Mouse (Mus musculus) urinary bladder, postnatal 4 days (tissue): ENCODE results near the gene Sarnp.

Experiments used
- DNase-seq, 2 experiments: peaks; one replicate each; pipeline ENCODE4 v3.0.0; 2021 to 2022; ENCODE audit warnings: low spot score in 2 of 2

Sarnp gene

GRCm38 (mm10) chr10:128890383-128891295 is 73.5 kb downstream of the Sarnp start:
- no peak for DNase-seq

DNA sequence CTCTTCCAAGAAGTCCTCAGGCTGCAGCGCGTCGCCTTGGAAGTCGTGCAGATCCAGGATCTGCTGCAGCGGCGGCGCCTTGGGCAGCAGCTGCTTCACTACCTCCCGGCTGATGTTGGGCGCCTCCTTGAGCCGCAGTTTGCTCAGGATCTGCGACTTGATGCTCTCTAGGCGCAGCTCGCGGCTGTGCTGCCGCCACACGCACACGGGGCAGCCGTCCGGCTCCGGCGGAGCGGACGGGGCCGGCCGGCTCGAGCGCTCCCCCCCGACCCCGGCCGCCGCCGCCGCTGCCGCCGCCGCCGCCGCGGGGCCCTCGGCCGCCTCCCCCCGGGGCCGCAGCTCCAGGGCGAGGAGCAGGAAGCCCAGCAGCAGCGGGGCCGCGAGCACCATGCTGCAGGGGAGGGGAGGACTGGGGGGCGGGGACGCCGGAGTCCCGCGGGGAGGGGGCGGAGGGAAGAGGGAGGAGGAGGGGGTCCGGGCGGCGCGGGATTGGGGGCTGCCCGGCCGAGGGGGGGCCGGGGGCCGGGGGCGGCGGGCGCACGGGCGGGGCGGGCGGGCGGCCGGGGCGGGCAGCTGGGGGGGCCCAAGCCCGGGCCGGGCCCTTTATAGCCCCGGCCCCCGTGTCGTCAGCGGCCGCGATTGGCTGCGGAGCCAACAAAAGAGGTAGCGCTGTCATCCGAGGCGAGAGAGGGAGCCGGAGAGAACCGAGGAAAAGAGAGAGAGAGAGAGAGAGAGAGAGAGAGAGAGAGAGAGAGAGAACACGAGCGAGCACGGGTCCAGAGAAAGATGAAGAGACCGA is 74.4 kb downstream of the Sarnp start, which contains the start of gene Gdf11:
Gene Gdf11 (minus strand): TSS at position 423 of the 799 bp plus-strand sequence.
- DNase-seq, result peak in 1 of 2 experiments; percentile 32

DNA sequence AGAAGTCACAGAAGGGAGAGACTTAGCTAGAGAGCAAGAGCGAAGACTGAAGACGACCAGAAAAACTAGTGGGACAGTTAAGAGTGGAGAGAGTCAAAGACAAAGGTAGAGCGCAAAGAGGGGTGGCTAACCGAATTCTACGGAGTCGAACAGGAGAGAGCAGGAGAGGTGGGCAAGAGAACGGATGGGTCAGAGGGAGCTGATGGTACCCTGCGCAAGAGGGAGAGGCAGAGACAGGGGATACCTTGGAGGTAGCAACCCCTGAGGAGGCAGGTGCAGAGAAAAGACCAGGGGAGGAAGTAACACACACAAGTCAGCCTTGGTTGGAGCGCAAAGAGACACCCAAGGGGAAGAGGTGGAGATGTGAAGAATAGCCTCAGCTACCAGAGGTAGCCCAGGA is 75.1 kb downstream of the Sarnp start:
- no peak for DNase-seq

- peak in 1 of 2 experiments; percentile 74 for DNase-seq
Observed at GRCm38 (mm10) chr10:128895437-128895836, 78.3 kb downstream of the Sarnp start.

- DNase-seq, result no peak
Observed at GRCm38 (mm10) chr10:128895952-128896693, 79.0 kb downstream of the Sarnp start.

DNA sequence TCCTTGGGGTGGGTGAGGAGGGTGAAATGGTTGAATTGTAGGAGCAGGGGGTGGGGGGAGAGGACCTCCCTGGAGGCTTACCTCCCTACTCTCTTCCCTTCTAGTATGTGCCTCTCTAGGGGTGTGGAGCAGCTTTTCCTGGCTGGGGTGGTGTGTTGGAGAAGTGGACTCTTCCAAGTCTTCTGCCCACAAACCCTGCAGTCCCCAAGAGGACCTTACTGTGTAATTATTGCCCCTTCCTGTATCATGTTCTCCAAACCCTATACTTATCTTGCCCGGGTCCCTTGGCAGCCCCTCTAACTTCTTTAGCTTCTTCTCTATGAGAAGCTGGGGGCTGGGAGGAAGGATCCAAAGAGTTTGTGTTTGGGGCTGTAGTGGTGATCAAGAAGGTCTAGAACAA is 79.7 kb downstream of the Sarnp start:
- no peak for DNase-seq

DNA sequence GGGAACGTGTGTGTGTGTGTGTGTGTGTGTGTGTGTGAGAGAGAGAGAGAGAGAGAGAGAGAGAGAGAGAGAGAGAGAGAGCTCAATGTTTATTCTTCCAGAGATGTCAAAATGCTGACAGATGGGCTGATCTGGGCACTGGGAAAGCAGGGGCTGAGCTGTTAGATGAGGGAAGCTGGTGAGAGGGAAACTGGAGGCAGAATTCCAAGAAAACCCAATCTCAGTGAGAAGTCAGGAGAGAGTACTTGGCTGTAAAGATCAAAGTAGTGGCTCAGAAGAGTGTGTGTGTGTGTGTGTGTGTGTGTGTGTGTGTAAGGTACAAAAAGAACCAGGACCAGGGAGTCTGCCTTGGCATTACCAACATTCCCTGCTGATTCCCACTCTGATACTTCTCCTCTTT is 80.4 kb downstream of the Sarnp start:
- no peak for DNase-seq

- no peak for DNase-seq
Observed at GRCm38 (mm10) chr10:128899759-128900490, 82.8 kb downstream of the Sarnp start.

GRCm38 (mm10) chr10:128900698-128901097 is 83.6 kb downstream of the Sarnp start, which contains the start of gene Cd63:
TSS of gene Cd63 (plus strand) at chr10:128900989.
- no peak for DNase-seq

DNA sequence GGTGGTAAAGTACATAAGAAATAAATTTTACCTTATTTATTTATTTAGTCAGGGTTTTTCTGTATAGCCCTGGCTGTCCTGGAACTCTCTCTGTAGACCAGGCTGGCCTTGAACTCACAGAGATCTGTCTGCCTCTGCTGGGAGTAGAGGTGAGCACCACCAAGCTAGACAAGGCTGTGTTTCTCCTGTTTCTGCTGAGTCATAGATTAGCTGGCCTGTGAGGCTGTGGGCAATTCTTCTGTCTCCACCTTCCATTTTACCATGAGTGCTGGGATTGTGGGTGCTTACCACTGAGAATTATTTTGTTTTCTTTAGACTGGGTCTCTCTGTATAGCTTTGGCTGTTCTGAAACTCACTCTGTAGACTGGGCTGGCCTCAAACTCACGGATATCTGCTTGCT is 84.3 kb downstream of the Sarnp start:
- DNase-seq, result no peak

DNA sequence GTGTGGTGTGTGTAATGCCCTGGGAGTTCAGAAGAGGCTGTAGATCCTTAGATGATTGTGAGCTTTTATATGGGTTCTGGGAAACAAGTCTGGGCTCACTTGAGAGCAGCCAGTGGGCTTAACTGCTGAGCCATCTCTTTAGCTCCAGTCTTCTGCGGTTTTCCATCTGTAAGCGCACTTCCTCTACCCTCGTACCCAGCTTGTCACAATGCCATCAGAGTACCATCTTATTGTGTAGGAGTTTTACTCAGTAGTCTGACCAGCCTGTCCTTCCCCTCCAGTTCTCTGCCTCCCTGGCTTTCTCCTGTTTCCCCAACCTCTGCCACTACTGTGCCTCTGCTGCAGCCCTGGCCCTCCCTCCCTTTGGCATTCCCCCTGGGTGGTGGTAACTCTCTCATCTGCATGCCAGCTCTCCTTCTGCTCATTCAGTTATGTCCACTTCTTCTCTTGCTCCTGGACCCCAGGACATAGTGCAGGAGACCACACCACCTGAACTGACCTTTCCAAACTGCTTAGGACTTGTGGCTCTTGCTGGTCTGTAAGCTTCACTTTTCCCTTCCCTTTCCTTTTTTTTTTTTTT is 85.4 kb downstream of the Sarnp start:
- no peak for DNase-seq

GRCm38 (mm10) chr10:128904812-128905211 is 87.7 kb downstream of the Sarnp start:
- DNase-seq, result no peak

DNA sequence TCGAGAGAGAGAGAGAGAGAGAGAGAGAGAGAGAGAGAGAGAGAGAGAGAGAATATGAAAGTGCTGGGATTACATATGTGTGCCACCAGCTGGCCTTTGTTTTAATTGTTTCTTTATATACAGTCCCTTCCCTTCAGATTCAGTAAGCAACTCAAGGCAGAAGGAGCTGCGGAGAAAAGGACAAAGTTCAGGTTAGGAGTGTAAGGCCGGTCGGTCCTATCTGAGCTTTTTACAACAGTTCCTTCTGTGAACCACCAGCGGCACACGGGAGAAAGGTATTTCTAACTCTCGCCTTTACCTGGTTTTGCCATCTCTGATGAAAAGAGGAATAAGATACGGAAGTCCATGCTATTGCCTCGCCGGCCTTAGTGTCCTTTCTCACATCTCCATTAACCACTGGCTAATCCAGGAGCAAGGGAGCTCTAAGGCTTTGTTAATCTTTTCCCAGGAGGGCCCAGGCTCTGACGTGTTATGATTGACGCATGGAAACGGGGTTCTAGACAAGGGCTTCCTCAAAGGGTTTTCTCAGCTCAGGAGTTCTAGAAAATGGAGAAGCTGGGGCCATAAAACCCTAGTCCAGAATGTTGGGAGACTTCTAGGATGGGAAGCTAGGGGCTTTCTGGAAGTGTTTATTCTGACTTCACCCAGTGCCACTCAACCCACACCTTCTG is 91.8 kb downstream of the Sarnp start:
- no peak for DNase-seq

GRCm38 (mm10) chr10:128909567-128910028 is 92.5 kb downstream of the Sarnp start:
- peak; percentile 90 to 91 for DNase-seq

DNA sequence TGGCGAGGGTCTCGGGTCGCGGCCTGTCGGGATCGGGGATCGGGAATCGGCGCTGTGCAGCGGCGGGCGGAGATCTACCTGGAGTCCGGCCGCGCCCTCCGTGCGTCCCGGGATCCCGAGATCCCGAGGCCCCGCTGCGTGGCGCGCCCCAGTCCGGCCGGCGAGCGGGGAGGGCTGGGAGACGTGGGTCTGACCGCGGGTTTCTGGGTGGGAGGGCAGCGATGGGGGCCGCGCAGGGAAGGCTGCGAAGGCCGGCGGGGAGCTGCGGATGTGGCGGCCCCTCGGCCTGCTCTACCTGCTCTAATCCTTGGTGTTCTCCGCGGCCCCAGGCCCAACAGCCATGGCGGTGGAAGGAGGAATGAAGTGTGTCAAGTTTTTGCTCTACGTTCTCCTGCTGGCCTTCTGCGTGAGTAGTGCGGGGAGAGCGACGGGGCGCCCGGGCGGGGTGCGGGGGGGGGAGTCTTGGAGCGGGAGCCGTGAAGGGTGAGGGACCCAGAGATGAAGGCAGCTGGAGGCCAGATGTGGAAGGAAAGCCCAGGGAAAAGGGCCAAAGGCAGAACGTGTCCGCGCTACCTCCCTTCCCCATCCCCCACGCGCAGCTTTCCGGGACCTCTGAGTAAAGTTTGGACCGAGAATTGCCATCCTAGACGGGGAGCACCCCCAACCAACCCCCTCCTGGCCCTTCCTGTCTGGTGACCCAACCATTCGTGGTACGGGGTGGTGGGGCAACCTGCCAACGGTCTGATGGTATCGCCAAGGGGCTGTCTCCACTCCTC is 93.1 kb downstream of the Sarnp start:
- peak; percentile 59 to 66 for DNase-seq

- no peak for DNase-seq
Observed at GRCm38 (mm10) chr10:128911430-128911829, 94.3 kb downstream of the Sarnp start.

DNA sequence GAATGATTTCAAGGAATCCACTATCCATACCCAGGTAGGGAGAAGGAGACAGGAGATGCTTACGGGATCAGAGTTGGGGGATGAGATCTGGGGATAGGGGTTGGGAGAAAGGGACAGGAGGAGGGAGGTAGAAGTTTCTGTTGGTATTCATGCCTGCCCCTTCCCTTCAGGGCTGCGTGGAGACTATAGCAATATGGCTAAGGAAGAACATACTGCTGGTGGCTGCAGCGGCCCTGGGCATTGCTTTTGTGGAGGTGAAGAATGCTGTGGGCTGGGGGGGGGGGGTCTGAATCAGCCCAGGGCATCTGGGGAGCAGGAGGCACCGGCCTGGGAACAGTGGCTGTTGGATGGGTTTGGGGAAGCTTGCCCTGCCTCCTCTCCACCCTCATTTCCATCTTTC is 95.1 kb downstream of the Sarnp start:
- no peak for DNase-seq

DNA sequence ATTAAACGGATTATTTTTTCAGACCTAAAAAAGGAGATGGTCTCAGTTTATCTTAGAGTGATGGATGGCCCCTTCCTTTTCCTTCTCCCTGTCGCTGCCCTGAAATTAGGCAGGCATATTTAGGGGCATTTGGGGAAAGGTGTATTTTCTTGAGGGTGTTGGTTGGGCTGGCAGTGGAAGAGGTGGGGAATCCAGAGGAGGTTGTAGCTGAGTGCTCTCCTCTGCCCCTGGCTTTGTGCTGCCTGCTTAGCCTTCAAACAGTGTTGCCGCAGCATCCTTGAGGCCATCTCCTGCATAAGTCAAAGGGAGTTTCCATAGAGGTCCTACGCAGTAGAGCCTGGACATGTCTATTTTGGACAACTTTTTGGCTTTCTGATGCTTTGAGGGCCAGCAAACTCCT is 95.7 kb downstream of the Sarnp start:
- DNase-seq, result no peak

DNA sequence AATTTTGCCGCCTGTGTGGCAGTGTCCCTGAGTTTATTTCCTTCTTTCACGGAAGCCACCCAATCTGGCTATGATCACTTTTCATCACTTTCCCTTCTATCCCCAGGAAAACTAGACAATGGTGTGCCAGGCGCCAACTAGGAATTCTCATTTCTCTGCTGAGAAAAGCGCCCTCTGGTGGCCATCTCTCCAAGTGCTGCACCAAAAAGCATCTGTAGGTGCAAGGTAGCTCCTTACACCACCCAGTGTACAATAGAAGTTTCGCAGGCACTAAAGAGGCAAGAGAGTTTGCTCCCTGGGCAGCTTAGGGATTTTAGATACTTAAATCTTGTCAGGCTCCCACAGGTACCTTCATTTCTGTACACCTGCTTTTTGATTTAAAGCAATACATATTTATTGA is 96.1 kb downstream of the Sarnp start:
- peak; percentile 77 to 91 for DNase-seq
